Mouse (Mus musculus) A20 (cell line): ENCODE results near the gene Nsa2.
"Not testable (repeated sequence)": the region's sequence is repeated elsewhere in the genome, so short reads cannot be mapped to it uniquely, and the experiment has no call there.

ENCODE experiments used
- DNase-seq: peaks from one replicate; pipeline ENCODE4 v3.0.0-alpha.2; 2011; ENCODE audit warnings: low read depth, low spot score

The Nsa2 gene

DNA sequence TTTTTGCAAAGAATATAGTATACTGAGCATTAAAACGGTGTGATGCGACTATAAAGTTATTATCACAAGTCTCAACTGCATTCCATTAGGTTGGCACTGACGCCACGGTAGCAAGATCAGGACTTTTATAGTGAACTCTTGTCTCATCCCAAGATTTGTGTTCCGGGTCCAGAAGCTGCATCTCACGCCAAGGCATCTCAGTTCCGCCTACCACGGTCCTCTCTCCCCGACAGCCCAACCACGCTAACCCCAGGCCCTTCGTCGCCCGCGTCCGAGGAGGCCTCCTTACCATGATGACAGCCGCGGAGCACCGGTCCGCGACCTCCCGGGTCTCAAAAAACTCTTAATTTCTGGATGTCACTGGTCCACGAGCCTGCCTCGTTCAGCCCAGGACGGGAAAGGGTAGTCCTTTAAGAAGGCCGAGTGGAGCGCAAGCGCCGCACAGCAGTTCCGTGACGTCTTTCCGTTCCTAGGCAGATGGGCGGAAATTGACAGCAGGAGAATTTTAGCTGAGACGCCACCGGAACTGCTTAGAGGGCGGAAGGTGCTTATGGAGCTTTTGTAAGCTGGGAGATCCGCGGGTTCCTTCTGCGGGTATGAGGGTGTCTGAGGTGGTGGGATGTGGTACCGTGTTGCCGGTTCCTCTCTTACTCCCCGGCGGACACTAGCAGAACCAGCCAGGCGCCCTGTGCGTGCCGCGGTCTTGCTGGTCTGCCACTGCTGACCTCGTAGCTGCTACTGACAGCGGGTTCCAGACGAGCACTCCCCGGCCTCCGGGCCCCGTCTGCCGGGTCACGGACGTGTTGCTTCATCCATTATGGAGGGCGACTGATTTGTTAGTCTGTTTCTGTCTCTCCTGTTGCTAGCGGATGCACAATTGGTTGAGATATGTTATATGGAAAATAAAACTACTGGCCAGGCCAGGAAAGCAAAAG, at the start of gene Nsa2, which contains the start of gene Gfm2:
Nsa2 (minus strand) TSS at position 472 of the 935 bp plus-strand sequence.
Gfm2 (plus strand) TSS at position 472 of the 935 bp plus-strand sequence.
- DNase-seq, result peak; percentile 96

DNA sequence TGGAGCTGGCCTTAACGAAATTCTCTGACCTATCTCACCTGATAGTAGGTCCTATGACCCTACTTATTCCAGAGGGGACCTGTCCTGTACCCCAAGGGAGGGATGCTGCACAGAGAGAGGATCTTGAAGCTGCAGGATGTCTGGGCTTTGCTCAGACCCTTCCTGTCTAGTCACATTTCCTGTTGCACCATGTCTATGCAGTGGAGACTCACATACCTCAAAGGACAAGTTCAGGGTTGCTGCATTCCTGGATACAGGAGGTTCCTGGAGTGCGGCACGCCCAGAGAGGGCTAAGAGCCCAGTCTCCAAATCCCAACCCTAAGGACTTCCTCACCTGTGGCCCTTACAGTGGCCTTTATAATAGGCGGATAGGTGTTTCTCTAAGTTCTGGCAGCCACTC, 48.6 kb upstream of the Nsa2 start:
- no peak for DNase-seq

DNA sequence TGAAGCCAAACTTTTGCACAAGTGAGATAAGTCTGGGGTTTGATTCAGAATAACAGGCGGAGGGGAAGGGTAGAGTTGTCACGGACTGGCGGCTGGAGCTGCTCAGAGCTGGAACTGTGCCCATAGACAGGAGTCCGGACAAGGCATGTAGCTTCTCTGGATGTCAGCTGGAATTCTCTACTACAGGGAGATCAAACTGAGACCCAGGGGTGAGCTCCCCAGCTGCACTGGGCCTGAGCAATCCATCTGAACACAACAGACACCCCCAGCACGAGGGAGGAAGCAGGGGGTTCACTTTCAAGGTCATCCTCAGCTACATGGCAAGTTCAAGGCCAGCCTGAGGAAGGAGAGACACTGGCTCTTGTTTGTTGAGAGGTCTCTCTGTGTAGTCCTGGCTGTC, 46.9 kb upstream of the Nsa2 start:
- no peak for DNase-seq

DNA sequence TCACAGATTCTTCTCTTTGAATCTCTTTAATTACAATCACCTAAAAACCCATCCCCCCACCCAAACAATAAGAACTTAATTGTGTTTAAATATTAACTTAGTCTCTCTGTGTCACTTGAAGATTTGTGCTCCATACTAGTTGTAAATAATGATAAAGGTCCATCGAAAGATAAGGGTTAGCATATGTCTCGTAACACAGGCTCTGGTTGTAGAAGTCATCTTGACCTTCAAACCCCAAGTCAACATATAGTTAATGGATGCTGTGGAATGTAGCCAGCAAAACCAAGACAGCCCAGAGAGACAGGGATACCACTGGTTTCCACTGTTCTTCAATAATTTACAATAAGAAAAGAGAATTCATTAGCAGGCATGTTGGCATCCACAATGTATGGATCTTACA, 46.4 kb upstream of the Nsa2 start:
- no peak for DNase-seq

DNA sequence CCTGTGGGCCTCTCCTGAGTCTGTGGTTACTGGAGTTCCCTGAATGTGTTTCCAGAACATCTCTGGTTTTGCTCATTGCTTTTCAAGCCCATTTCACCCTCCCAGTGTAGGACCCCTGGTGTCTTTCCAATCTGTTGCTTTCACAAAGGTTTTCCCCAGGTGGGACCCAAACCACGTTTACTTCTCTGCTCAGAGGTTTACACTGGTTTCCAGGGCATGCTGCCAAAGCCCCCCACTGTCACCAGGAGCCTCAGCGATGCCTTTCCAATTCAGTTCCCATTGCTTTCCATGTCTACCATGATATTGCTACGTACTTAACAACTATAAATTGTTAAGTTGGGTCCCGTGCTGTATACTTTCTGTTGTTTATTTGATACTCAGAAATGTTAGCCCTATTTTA, 45.1 kb upstream of the Nsa2 start:
- no peak for DNase-seq

DNA sequence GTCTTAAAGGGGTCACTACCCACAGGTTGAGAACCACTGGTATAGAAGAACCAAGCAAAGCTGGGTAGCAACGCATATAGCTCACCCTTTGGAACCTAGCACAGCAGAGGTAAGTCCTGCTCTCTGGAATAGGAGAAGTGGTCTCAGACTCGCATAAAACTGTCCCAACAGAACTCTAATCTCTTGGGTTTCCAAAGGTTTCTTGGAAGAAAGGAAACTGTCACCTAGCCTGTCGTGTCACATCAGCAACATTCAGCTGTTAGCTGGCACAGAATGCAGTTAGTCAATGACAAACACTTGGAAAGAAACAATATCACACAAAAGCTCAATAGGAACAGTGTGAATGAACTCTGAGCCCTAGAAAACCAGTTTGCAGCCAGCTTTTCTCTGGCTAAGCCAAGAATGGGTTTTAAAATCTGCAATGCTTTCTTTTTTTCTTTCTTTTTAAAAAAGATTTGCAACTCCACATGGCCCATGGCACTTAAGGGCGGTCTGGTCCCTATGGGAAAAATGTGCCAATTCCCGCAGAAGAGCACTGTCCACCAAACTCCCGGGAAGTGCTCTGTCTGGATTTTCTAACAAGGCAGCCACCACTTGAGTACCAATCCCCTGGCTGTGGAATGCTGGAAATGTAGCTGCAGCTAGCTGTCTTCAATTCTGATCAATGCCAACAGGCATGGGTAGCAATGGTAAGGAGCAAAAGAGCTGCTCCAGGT, 42.5 kb upstream of the Nsa2 start:
- no peak for DNase-seq

DNA sequence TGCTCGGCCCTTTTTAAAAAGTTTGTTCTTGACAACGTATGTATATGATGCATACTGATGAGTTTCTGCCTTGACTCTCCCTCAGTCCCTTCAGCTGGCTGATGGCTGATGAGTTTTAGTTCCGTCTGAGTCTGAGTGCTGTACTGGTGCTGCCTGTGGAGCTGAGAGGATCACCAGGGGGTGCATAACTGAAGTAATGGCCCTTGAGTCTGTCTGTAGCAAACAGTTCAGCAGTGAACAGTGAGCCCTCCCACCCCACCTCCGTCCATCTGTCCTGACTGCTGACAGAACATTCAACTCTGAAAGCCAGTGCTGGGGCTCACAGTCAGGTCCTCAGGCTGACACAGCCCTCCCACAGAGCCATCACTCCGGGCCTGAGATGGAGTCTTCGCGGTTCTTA, 41.2 kb upstream of the Nsa2 start:
- DNase-seq, result no peak

DNA sequence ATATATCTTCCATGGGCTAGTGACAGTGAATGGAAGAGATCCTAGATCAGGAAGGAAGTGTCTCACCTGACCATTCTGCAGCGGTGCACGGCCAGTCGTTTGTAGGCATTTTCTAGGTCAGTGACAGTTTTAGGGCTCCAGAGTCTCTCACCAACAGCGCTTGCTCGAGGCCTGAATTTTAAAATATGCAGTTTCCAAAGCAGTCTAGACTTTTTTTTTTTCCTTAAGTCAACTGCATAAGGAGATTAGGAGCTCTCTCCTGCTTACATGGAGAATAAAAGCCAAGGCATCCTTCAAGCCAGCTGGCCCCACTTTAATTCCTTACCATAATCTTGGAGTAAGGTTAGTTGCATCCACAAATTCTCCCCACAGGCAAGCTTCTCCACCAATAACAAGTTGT, 39.0 kb upstream of the Nsa2 start:
- DNase-seq, result no peak

DNA sequence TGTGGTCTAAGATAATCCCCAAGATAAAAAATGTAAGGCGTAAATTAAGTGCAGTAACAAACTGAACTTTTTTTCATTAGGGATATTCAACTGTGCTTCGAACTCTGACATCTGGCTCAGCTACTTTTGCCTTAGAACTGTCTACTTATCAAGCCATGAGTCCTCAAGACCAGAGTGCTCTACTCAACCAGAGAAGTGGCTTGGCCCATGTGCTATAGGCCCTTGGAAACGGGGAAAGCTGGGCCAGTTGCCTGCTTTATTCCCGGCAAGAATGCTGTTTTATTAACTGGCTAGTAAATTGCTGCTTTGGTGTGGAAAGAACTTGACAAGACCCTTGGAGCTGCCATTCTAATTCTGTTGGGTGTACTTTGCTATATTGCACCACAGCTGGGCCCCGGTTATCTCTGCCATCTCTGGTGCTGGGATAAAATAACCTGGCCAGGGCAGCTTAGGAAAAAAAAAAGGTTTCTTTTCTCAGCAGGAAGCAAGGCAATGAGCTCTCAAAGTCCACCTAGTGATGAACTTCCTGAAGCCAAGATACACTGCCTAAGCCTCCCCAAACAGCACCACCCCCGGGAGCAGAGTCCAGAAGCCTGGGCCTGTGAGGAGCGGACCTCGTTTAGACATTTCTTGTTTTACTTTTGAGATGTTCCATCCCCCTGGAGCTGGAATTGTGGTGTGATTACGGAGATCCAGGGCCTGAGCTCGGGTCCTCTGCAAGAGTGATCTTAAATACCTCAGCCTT, 38.0 kb upstream of the Nsa2 start:
- no peak for DNase-seq

DNA sequence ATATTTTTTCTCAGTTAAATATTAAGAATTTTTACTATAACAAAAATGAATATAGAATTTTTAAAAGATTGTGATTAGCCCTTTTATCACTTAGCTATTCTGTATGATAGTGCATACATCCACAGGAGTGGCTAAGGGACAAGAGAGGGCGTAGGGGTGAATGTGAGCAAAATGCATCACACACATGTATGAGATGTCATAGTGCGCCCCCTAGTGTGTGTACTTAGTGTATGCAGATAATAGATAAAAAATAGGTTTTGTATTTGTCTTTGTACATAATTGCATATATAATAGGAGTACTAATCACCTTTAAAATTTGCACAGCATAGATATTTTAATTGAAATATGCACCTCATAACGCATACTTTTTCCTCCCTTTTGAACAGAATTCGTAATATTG, 8.1 kb upstream of the Nsa2 start:
- DNase-seq, result peak; percentile 61

DNA sequence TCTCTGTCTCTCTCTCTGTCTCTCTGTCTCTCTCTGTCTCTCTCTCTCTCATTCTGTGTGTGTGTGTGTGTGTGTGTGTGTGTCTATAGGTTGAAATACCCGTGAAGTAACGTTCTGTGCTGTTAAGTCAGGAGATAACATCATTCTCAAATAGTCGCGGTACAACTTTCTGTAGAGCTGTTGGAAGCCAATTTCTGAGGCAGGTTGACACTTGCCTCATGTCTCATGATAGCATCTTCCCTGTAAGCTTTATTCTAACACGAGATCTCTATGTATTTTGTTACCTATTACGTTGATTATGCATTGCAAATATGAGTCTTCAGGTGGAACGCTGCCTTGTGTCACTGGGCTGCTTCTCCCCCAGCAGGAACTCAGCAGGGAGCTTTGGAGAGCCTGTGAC, 4.6 kb upstream of the Nsa2 start:
- DNase-seq, result no peak

DNA sequence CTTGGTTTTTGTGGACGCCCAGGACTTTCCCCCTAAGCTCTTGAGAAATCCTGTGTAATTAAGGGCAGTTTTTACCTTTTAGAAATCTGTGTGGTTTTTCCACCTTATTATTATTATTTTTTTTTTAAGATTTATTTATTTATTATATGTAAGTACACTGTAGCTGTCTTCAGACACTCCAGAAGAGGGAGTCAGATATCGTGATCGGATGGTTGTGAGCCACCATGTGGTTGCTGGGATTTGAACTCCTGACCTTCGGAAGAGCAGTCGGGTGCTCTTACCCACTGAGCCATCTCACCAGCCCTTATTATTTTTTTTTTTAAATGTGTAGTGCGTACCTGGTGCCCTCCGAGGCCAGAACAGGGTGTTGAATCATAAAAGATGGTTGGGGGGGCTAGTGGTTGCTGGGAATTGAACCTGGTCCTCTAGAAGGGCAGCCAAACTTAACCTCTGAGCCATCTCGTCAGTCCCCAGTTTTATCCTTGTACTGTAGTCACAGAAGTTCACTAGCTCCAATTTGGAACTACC, 731 bp upstream of the Nsa2 start:
- DNase-seq, result peak; percentile 44

DNA sequence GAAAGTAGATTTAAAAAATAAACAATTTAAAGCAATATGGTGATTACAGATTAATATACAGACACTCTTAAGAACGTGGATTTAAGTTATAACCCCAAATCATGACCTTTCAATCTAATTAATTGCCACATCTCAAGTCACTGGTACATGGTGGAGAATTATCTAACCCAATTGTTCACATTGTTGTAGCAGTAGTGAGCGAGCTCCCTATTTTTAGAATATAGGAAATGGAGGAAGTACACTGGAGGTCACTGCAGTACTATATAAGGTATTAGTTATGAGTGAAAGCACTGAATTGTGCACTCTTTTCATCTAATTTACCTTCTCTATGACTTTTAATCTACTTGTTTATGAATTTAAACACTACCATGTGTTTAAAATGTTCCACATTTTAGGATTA, 7.3 kb downstream of the Nsa2 start:
- not testable (repeated sequence) for DNase-seq

DNA sequence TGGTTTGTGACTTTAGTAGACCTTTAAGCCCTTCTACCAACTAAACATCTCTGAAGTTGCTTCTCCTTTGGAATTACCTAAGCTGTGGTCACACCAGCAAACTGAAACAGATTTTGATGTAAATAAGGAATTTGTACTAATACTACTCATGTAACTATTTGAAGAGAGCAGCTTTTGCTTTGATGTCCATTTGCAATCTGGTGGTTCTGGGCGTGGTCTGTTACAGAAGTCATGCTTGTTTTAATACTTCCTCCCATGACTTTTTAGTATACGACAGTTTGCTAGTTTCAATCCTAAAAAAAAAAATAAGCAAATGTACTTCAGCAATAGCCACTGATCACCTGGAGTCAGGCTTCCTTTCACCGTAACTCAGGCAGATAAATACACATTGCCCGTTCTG, 8.1 kb downstream of the Nsa2 start:
- DNase-seq, result not testable (repeated sequence)

DNA sequence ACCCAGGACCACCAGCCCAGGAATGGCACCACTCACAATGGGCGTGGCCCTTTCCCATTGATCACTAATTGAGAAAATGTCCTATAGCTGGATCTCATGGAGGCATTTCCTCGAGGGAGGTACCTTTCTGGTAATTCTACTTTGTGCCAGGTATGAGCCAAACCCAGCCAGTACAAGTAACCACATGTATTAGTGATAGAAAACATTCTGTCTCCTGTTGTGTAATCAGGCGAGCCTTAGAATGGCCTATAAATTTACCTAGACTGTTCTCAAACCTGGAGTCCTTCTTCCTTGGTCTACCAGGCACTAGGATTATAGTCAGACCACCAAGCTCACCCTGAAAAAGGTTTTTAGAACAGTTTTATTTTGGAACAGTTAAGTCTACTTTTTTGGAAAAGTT, 16.4 kb downstream of the Nsa2 start:
- no peak for DNase-seq

DNA sequence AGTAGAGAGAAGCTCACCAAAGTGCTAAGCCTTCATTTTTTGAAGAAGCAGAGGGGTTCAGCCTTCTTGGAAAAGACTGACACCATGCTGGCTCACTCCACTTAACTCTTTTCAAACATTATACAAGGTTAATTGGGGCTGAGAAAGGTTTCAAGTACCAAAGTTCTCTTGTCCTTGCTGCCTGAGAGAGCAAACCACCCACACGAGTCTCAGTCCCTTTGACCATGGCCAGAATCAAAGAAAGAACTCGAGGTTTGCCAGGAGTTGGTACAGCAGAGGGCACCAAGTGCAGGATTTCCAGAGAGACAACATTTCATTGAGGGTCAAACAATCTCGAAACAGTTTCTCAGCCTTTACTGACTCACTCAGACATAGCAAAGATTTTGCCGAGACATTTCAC, 28.7 kb downstream of the Nsa2 start:
- DNase-seq, result no peak

DNA sequence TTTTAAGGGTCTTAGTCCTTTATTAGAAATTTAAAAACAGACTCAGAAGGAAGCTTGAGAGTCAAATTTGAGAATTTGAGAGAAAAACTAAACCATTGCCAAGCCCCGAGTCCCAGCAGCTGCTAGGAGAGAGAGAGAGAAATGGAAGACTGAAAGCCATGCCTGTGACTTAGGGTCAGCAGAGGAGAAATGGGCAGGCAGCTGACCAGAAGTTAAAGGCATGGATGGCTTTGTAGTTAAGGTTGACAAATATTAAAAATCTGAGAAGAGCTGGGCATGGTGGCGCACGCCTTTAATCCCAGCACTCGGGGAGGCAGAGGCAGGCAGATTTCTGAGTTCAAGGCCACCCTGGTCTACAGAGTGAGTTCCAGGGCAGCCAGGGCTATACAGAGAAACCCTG, 30.0 kb downstream of the Nsa2 start:
- DNase-seq, result not testable (repeated sequence)

DNA sequence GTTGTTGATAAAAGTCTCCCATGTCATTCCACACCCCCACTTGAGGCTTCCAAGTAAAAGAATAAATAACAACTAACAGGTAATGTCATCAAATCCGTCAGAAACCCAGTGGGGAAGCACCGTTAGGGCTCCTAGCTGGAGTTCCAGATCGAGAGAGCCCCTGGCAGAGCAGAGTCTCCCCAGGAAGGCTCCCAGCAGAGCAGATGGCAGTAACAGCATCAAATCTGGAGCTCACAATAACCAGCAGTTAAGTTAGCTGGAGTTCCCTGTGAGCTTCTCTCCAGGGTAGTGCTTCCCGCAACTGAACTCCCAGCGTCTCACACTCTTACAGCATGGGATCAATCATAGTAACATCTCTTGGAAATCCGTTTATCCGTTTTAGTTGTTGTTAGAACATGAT, 32.7 kb downstream of the Nsa2 start:
- DNase-seq, result no peak

DNA sequence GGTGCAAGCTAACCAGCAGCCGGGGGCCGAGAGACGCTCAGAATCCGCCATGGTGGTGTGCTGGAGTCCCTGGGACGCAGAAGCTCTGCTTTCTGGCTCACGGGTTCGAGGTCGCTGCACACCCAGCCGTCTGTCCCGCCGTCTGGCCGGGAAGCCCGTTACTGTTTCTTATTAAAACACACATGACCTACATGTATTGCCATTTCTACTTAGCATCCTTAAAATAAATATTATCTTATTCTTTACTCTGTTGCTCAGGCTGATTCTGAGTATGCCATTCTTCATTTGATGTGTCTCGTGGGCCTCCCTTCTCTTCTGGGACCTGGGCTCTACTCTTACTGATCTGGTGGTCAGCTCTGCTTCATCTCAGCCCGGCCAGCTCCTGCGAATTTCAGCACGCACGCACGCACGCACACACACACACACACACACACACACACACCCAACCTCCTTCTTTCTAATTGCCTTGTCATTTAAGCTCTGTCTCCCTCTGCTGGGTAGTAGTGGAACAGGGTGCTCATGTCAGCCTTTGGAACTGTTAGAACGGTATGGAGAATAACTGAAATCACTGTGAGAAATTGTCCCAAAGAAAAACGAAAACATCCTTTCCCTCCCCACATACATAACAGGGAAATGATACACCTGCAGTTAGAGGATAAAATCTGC, 38.4 kb downstream of the Nsa2 start, which contains the start of gene Gm6169:
Gm6169 (minus strand) TSS at position 51 of the 666 bp plus-strand sequence.
- DNase-seq, result peak; percentile 55

DNA sequence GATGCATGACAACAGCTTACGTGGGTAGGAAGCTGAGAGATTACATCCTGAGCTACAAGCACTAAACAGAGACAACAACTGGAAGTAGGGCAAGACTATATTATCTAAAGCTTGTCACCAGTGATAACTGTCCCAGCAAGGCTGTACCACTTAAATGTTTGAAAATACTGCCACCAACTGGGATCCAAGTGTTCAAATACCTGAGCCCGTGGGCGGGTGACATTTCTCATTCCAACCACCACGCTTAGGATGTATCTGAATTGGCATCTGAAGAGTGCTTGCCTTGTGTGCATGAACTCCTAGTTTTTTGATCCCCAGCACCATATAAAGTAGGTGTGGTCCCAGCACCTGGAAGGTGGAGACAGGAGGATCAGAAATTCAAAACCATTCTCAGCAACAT, 42.0 kb downstream of the Nsa2 start:
- DNase-seq, result no peak

DNA sequence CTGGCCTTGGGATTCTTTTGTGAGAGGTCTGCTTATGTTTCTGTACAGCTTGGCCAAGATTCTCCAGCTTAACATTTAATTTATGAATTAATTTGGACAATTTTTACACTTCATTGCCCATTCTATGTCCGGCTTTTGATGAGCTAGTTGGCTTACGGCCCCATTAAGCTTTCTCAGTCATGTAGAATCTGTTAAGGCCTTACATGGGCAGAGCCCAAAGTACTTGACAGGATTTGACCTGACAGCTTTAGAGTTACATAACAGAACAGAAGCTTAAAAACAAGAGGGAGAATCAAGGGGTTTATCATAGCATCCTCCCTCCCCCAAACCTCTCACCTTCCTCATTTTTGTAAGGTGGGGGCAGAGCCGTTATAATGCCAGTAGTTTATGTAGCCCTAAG, 49.6 kb downstream of the Nsa2 start:
- DNase-seq, result no peak
